Mouse (Mus musculus) embryonic facial prominence, embryonic 11.5 days (tissue): ENCODE results near the gene Uxs1. TPM values are rescaled to one million over a fixed set of nuclear protein-coding genes. Genes with fewer than 3 reads are reported as not detected.

ENCODE experiments used
- ATAC-seq: fragments of 200-750 bp; cut with Nextera tagmentation; replicated peaks from 2 replicates; pipeline ENCODE4 v1.8.0; 2017; ENCODE audit warnings: low read depth; ENCODE audit not compliant: insufficient number of reproducible peaks, low FRiP score, low TSS enrichment
- DNase-seq: peaks from one replicate; pipeline ENCODE4 v3.0.0-alpha.2; 2015; ENCODE audit warnings: low spot score
- H3K27ac ChIP-seq: fragments of 300-500 bp; sonication (generic); replicated peaks from 2 replicates; pipeline ENCODE4 v1.5.1; 2014; ENCODE audit warnings: mild to moderate bottlenecking, low read depth, low read length, control low read depth
- H3K27me3 ChIP-seq: fragments of 300-500 bp; sonication (generic); 2 replicates; pipeline ENCODE4 v1.6.1; 2014; ENCODE audit warnings: mild to moderate bottlenecking, low read length, moderate library complexity, mixed read lengths; ENCODE audit not compliant: control insufficient read depth, insufficient read depth
- H3K36me3 ChIP-seq: fragments of 300-500 bp; sonication (generic); replicated peaks from 2 replicates; pipeline ENCODE4 v1.6.1; 2014; ENCODE audit warnings: low read depth, mild to moderate bottlenecking, low read length, moderate library complexity, mixed read lengths; ENCODE audit not compliant: control insufficient read depth, insufficient read depth
- H3K4me1 ChIP-seq: fragments of 300-500 bp; sonication (generic); 2 replicates; pipeline ENCODE4 v1.6.1; 2014; ENCODE audit warnings: low read length, mixed read lengths; ENCODE audit not compliant: control insufficient read depth, insufficient read depth
- H3K4me2 ChIP-seq: fragments of 300-500 bp; sonication (generic); 2 replicates; pipeline ENCODE4 v1.6.1; 2014; ENCODE audit warnings: low read depth, mild to moderate bottlenecking, control low read depth, low read length, moderate library complexity
- H3K4me3 ChIP-seq: fragments of 300-500 bp; sonication (generic); 2 replicates; pipeline ENCODE4 v1.5.1; 2014; ENCODE audit warnings: low read depth, low read length, control low read depth
- H3K9ac ChIP-seq: fragments of 300-500 bp; sonication (generic); replicated peaks from 2 replicates; pipeline ENCODE4 v1.6.1; 2014; ENCODE audit warnings: mild to moderate bottlenecking, control low read depth, low read length
- H3K9me3 ChIP-seq: fragments of 300-500 bp; sonication (generic); replicated peaks from 2 replicates; pipeline ENCODE4 v1.6.1; 2016; ENCODE audit warnings: mild to moderate bottlenecking, low read length, inconsistent platforms, mixed read lengths; ENCODE audit not compliant: control insufficient read depth
- WGBS: fragments of 180-500 bp; shearing (Covaris S2); extraction: QIAGEN DNeasy Blood & Tissue Kit; methylation state at CpG from one replicate; pipeline ENCODE4 v1.1.7; 2014; 5-methylcytosine and 5-hydroxymethylcytosine counted together
- polyA plus RNA-seq: library from polyadenylated mRNA; unstranded; fragments of >200 nt; fragmentation: Nextera tagmentation; extraction: Ambion mirVana; gene quantifications from 2 replicates; pipeline ENCODE4 v1.2.1, GENCODE M21; 2014

The Uxs1 gene
- polyA plus RNA-seq, 1 experiment from 2014 or later: 24.8 TPM

DNA sequence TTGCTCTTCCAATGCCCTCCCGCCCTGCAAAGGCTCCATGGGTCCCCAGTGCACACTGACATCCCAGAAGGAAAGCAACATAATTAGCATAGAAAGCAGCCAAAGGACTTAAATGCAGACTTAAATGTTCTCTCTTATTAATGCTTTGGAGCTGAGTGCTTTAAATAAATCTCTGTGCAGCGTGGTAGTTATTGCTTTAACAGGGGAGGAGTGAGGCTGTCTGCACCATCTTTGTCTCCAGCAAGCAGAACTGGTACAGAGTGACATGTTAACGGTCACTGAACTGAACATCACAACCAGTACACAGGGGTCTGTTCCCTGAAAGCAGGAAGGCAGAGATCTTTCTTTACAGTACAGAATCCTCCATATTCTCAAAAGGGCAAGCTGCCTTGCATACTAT, 29.6 kb downstream of the Uxs1 start:
- Histone ChIP-seq H3K9ac (no peak overlapping the region), H3K4me3 (no peak overlapping the region), H3K27me3 (no peaks in the 10 kb centered on the region), H3K36me3 (no peaks in the 10 kb centered on the region), H3K4me1 (no peaks in the 10 kb centered on the region), H3K4me2 (no peak overlapping the region), H3K9me3 (no peaks in the 10 kb centered on the region), H3K27ac (no peak overlapping the region)
- ATAC-seq (no peak), DNase-seq (no peak)
- 95% methylated on average over 3 of the region's 3 CpGs for whole genome bisulfite sequencing

DNA sequence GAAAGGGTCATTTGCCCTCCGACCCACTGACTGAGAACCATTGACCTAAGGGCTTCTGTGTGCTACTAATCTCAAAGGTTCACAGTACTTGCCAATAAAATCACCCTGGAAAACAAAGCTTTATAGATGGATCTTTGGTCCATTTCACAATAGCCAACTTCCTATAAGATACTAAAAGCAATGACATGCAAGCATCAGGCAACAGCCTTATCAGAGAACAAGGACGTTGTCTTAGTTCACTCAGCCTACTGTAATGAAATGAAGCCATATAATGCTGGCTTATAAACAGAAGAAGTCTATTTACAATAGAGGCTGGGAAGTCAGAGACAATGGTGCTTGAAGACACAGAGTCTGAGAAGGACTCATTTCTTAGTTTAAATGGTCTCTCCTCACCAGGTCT, 37.8 kb downstream of the Uxs1 start:
- H3K9me3 ChIP-seq: no peaks in the 10 kb centered on the region
- no peak overlapping the region for H3K9ac ChIP-seq
- no peak overlapping the region for H3K4me2 ChIP-seq
- H3K4me3 ChIP-seq: no peak overlapping the region
- ATAC-seq (no peak), DNase-seq (no peak)
- 89% methylated on average over 2 of the region's 2 CpGs for WGBS
- no peaks in the 10 kb centered on the region for H3K27me3 ChIP-seq
- no peaks in the 10 kb centered on the region for H3K36me3 ChIP-seq
- H3K27ac ChIP-seq: no peak overlapping the region
- H3K4me1 ChIP-seq: no peaks in the 10 kb centered on the region

GRCm38 (mm10) chr1:43786711-43787110, 40.9 kb downstream of the Uxs1 start:
- WGBS: 92% methylated on average over 5 of the region's 5 CpGs
- no peak overlapping the region for H3K4me3 ChIP-seq
- H3K9ac ChIP-seq: no peak overlapping the region
- H3K36me3 ChIP-seq: no peaks in the 10 kb centered on the region
- DNase-seq (no peak), ATAC-seq (no peak)
- no peaks in the 10 kb centered on the region for H3K9me3 ChIP-seq
- no peak overlapping the region for H3K27ac ChIP-seq
- H3K27me3 ChIP-seq: no peaks in the 10 kb centered on the region
- no peaks in the 10 kb centered on the region for H3K4me1 ChIP-seq
- no peak overlapping the region for H3K4me2 ChIP-seq

- 83% methylated on average over 5 of the region's 5 CpGs for WGBS
- no peak overlapping the region for H3K4me3 ChIP-seq
Measured at GRCm38 (mm10) chr1:43785316-43785715, 42.3 kb downstream of the Uxs1 start.

DNA sequence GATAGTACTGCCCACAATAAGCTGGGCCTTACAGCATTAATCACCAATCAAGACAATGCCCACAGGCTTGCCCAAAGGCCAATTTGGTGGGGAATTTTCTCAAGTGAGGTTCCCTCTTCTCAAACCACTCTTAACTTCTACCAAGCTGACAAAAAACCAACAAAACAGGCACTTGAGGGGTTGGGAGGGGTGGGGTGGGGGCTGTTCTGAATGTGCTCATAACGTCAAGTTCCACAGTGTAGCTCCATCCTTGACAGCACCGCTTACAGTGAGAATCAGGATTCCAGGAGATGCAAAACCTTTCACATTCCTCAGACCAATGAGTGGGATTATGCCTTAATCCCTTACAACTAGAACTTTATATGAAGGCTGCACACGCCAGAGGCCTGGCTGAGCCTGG, 44.4 kb downstream of the Uxs1 start:
- no peaks in the 10 kb centered on the region for H3K36me3 ChIP-seq
- DNase-seq (no peak), ATAC-seq (no peak)
- H3K9me3 ChIP-seq: no peaks in the 10 kb centered on the region
- no peak overlapping the region for H3K4me3 ChIP-seq
- WGBS: 79% methylated on average over 3 of the region's 3 CpGs
- H3K27me3 ChIP-seq: no peaks in the 10 kb centered on the region
- H3K9ac ChIP-seq: no peak overlapping the region
- H3K27ac ChIP-seq: no peak overlapping the region
- H3K4me2 ChIP-seq: no peak overlapping the region
- no peaks in the 10 kb centered on the region for H3K4me1 ChIP-seq

More at GRCm38 (mm10) chr1:43785316-43785715, 42.3 kb downstream of the Uxs1 start:
- DNase-seq (no peak), ATAC-seq (no peak)
- H3K4me2 ChIP-seq: no peak overlapping the region
- no peak overlapping the region for H3K27ac ChIP-seq
- H3K27me3 ChIP-seq: no peaks in the 10 kb centered on the region
- H3K9ac ChIP-seq: no peak overlapping the region
- H3K4me1 ChIP-seq: no peaks in the 10 kb centered on the region
- H3K9me3 ChIP-seq: no peaks in the 10 kb centered on the region
- no peaks in the 10 kb centered on the region for H3K36me3 ChIP-seq

GRCm38 (mm10) chr1:43782680-43783079, 44.9 kb downstream of the Uxs1 start:
- ATAC-seq (no peak), DNase-seq (no peak)
- H3K4me3 ChIP-seq: no peak overlapping the region
- H3K9me3 ChIP-seq: no peaks in the 10 kb centered on the region
- 93% methylated on average over 3 of the region's 3 CpGs for WGBS
- H3K4me2 ChIP-seq: no peak overlapping the region
- no peak overlapping the region for H3K9ac ChIP-seq
- H3K36me3 ChIP-seq: no peaks in the 10 kb centered on the region
- no peak overlapping the region for H3K27ac ChIP-seq
- no peaks in the 10 kb centered on the region for H3K4me1 ChIP-seq
- no peaks in the 10 kb centered on the region for H3K27me3 ChIP-seq

DNA sequence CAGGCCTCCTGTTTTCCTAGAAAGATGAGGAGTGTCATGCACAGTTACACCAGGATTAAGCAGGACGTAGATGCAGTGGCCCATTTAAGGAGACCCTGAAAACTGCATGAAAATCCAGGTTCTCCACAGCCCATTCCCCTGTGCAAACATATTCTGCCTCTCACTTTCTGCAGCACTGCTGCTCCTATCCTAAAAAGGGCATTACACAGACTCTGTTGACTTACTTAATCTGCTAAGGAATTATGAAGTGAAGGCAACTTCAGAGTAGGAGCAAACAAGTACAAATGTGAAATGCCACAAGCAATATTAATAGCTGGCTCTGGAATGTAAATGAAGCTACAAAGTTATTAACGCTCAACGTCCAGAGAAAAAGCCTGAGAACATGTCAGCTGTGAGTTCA, 45.9 kb downstream of the Uxs1 start:
- H3K4me3 ChIP-seq: no peak overlapping the region
- no peaks in the 10 kb centered on the region for H3K4me1 ChIP-seq
- H3K9ac ChIP-seq: no peak overlapping the region
- H3K27me3 ChIP-seq: no peaks in the 10 kb centered on the region
- H3K9me3 ChIP-seq: no peaks in the 10 kb centered on the region
- WGBS: 84% methylated on average over 3 of the region's 3 CpGs
- no peak for ATAC-seq
- H3K27ac ChIP-seq: no peak overlapping the region
- no peak for DNase-seq
- H3K4me2 ChIP-seq: no peak overlapping the region
- H3K36me3 ChIP-seq: no peaks in the 10 kb centered on the region

GRCm38 (mm10) chr1:43781195-43781594, 46.4 kb downstream of the Uxs1 start:
- no peaks in the 10 kb centered on the region for H3K9me3 ChIP-seq
- no peaks in the 10 kb centered on the region for H3K4me1 ChIP-seq
- no peak overlapping the region for H3K4me2 ChIP-seq
- DNase-seq: no peak
- WGBS: 68% methylated on average over 2 of the region's 2 CpGs
- no peaks in the 10 kb centered on the region for H3K27me3 ChIP-seq
- H3K36me3 ChIP-seq: no peaks in the 10 kb centered on the region
- H3K27ac ChIP-seq: no peak overlapping the region
- H3K9ac ChIP-seq: no peak overlapping the region
- no peak for ATAC-seq
- no peak overlapping the region for H3K4me3 ChIP-seq
